Mouse (Mus musculus) cerebellum, adult 2 months (tissue): ENCODE measurements around the gene Flvcr1. TPM values are rescaled to one million over a fixed set of nuclear protein-coding genes. Genes with fewer than 3 reads are reported as not detected.

Source experiments
- DNase-seq, 2 experiments: peaks; one replicate each; pipeline ENCODE4 v3.0.0; 2021
- H3K27ac ChIP-seq: fragments of 200-500 bp; 2 replicates; pipeline ENCODE4 v1.5.1; 2012; ENCODE audit warnings: low read length, control low read depth, inconsistent platforms; ENCODE audit not compliant: insufficient read depth
- H3K27me3 ChIP-seq: fragments of 200-500 bp; 2 replicates; pipeline ENCODE4 v1.6.1; 2012; ENCODE audit warnings: inconsistent platforms, mild to moderate bottlenecking, low read length, moderate library complexity; ENCODE audit not compliant: control insufficient read depth, insufficient read depth
- H3K4me1 ChIP-seq: fragments of 200-500 bp; 2 replicates; pipeline ENCODE4 v1.6.1; 2011; ENCODE audit warnings: low read length; ENCODE audit not compliant: control insufficient read depth, insufficient read depth
- H3K4me3 ChIP-seq: fragments of 200-500 bp; replicated peaks from 2 replicates; pipeline ENCODE3; 2011; ENCODE audit warnings: mild to moderate bottlenecking, low read depth, low read length, control low read depth; ENCODE audit not compliant: insufficient read depth
- CTCF ChIP-seq: fragments of 200-500 bp; IDR thresholded peaks from 2 replicates; pipeline ENCODE4 v1.5.1; 2011; ENCODE audit warnings: low read depth, mild to moderate bottlenecking, control low read depth, low read length, moderate library complexity, borderline replicate concordance; ENCODE audit not compliant: insufficient read depth
- POLR2A ChIP-seq: fragments of 200-500 bp; IDR thresholded peaks from 2 replicates; pipeline ENCODE4 v1.6.1; 2011; ENCODE audit warnings: low read length, control low read depth, borderline replicate concordance; ENCODE audit not compliant: insufficient read depth
- WGBS: fragments of 180-500 bp; shearing (Covaris S2); methylation state at CpG from one replicate; pipeline ENCODE4 v1.1.7; 2018; 5-methylcytosine and 5-hydroxymethylcytosine counted together
- polyA plus RNA-seq: library from polyadenylated mRNA; depleted of rRNA; stranded (reverse); fragments of >200 nt; gene quantifications from 2 replicates; pipeline ENCODE4 v1.2.3, GENCODE M21; 2012

Flvcr1 gene
- polyA plus RNA-seq, 1 experiment: 24.0 TPM

GRCm38 (mm10) chr1:191019803-191020202, 6.2 kb downstream of the Flvcr1 start:
- WGBS: 95% methylated on average over 5 of the region's 5 CpGs
- DNase-seq: no peak
- no peak overlapping the region for H3K27ac ChIP-seq

GRCm38 (mm10) chr1:191014271-191014670, 11.7 kb downstream of the Flvcr1 start:
- no peak for TF ChIP-seq POLR2A
- TF ChIP-seq CTCF: no peak
- DNase-seq: no peak
- no peaks in the 10 kb centered on the region for H3K27me3 ChIP-seq
- no peaks in the 10 kb centered on the region for H3K4me1 ChIP-seq
- no peak overlapping the region for H3K4me3 ChIP-seq
- no peak overlapping the region for H3K27ac ChIP-seq
- 91% methylated on average over 3 of the region's 3 CpGs for WGBS

More at GRCm38 (mm10) chr1:191019803-191020202, 6.2 kb downstream of the Flvcr1 start:
- TF ChIP-seq POLR2A: no peak
- no peak for TF ChIP-seq CTCF
- no peaks in the 10 kb centered on the region for H3K27me3 ChIP-seq
- no peak overlapping the region for H3K4me3 ChIP-seq
- no peaks in the 10 kb centered on the region for H3K4me1 ChIP-seq

- no peak overlapping the region for H3K4me3 ChIP-seq
- H3K27ac ChIP-seq: no peak overlapping the region
- WGBS: over 99% methylated on average over 5 of the region's 5 CpGs
- no peaks in the 10 kb centered on the region for H3K27me3 ChIP-seq
- TF ChIP-seq POLR2A (no peak), CTCF (peak; percentile 23; the same call in 1 of the 2 replicates)
- DNase-seq: no peak
- H3K4me1 ChIP-seq: no peaks in the 10 kb centered on the region
Measured at GRCm38 (mm10) chr1:191008707-191009106, 17.3 kb downstream of the Flvcr1 start.

GRCm38 (mm10) chr1:191002201-191002600, 23.8 kb downstream of the Flvcr1 start:
- Histone ChIP-seq H3K4me3 (no peak overlapping the region), H3K27ac (no peak overlapping the region), H3K4me1 (no peaks in the 10 kb centered on the region), H3K27me3 (no peaks in the 10 kb centered on the region)
- peak; percentile 28; the same call in 1 of the 2 replicates for TF ChIP-seq CTCF
- no peak for TF ChIP-seq POLR2A
- DNase-seq: no peak
- 64% methylated on average over 6 of the region's 6 CpGs for WGBS

GRCm38 (mm10) chr1:191000686-191001085, 25.3 kb downstream of the Flvcr1 start:
- Histone ChIP-seq H3K27ac (no peak overlapping the region), H3K27me3 (no peaks in the 10 kb centered on the region), H3K4me1 (no peaks in the 10 kb centered on the region), H3K4me3 (no peak overlapping the region)
- no peak for TF ChIP-seq CTCF
- no peak for TF ChIP-seq POLR2A
- peak; percentile 33 to 45 for DNase-seq
- WGBS: 18% methylated on average over 3 of the region's 3 CpGs

- no peak for DNase-seq
- no peaks in the 10 kb centered on the region for H3K27me3 ChIP-seq
- WGBS: 95% methylated on average over 1 of the region's 1 CpGs
- no peak overlapping the region for H3K4me3 ChIP-seq
- TF ChIP-seq POLR2A (no peak), CTCF (no peak)
- H3K27ac ChIP-seq: no peak overlapping the region
- no peaks in the 10 kb centered on the region for H3K4me1 ChIP-seq
Measured at GRCm38 (mm10) chr1:190998027-190998426, 27.9 kb downstream of the Flvcr1 start.

DNA sequence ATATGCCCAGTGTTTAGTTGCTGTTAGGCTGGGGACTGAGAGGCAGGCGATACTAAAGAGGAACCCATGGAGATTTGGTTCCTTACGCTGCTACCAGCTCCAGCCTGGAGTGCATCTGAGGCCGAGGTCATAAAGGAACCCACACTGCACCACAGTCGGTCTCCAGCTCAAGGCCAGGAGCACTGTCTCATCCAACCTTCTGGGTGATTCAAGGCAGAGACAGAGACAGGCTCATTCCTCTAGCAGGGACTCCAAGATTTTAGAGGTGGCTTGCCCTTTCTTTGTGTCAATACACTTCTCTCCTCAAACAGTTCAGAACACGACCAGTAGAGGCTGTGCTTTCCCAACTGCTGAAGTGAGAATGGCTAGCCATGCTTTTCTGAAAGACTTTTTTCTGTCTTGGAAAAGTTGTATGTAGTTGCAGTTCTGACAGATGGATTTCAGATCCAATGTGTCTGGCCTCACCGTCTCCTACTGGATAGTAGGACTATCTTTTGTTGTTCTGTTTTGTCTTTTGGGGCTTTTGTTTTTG, 29.5 kb downstream of the Flvcr1 start:
- 68% methylated on average over 6 of the region's 6 CpGs for whole genome bisulfite sequencing
- Histone ChIP-seq H3K27ac (no peak overlapping the region), H3K4me1 (no peaks in the 10 kb centered on the region), H3K4me3 (no peak overlapping the region), H3K27me3 (no peaks in the 10 kb centered on the region)
- no peak for DNase-seq
- TF ChIP-seq POLR2A: no peak
- no peak for TF ChIP-seq CTCF

GRCm38 (mm10) chr1:190995548-190995947, 30.4 kb downstream of the Flvcr1 start:
- no peak for TF ChIP-seq POLR2A
- no peak for TF ChIP-seq CTCF
- Histone ChIP-seq H3K4me1 (no peaks in the 10 kb centered on the region), H3K27ac (no peak overlapping the region), H3K27me3 (no peaks in the 10 kb centered on the region), H3K4me3 (no peak overlapping the region)
- WGBS: 4% methylated on average over 7 of the region's 7 CpGs
- peak; percentile 29 to 39 for DNase-seq
